Mouse (Mus musculus) stomach, embryonic 14.5 days (tissue): ENCODE measurements around the gene Camk2d. TPM values are rescaled to one million over a fixed set of nuclear protein-coding genes. Genes with fewer than 3 reads are reported as not detected.

Experiments
- ATAC-seq: fragments of 200-750 bp; cut with Nextera tagmentation; 2 replicates; pipeline ENCODE4 v1.8.0; 2017; ENCODE audit warnings: low read depth, moderate TSS enrichment; ENCODE audit not compliant: insufficient number of reproducible peaks, insufficient read depth, low FRiP score
- H3K27ac ChIP-seq: fragments of 300-500 bp; sonication (generic); 2 replicates; pipeline ENCODE4 v1.5.1; 2014; ENCODE audit warnings: mild to moderate bottlenecking, low read length, moderate library complexity, mixed read lengths
- H3K27me3 ChIP-seq: fragments of 300-500 bp; sonication (generic); 2 replicates; pipeline ENCODE4 v1.6.1; 2014; ENCODE audit warnings: low read length, control low read depth, mixed read lengths; ENCODE audit not compliant: control insufficient read depth, insufficient read depth
- H3K36me3 ChIP-seq: fragments of 300-500 bp; sonication (generic); 2 replicates; pipeline ENCODE4 v1.6.1; 2014; ENCODE audit warnings: mild to moderate bottlenecking, control low read depth, low read length, moderate library complexity, mixed read lengths; ENCODE audit not compliant: control insufficient read depth, insufficient read depth
- H3K4me1 ChIP-seq: fragments of 300-500 bp; sonication (generic); 2 replicates; pipeline ENCODE4 v1.6.1; 2014; ENCODE audit warnings: low read length, control low read depth, mixed read lengths; ENCODE audit not compliant: control insufficient read depth, insufficient read depth
- H3K4me2 ChIP-seq: fragments of 300-500 bp; sonication (generic); replicated peaks from 2 replicates; pipeline ENCODE4 v1.6.1; 2014; ENCODE audit warnings: low read depth, low read length, control low read depth
- H3K4me3 ChIP-seq: fragments of 300-500 bp; sonication (generic); 2 replicates; pipeline ENCODE4 v1.5.1; 2014; ENCODE audit warnings: low read depth, low read length, control low read depth
- H3K9ac ChIP-seq: fragments of 300-500 bp; sonication (generic); replicated peaks from 2 replicates; pipeline ENCODE4 v1.6.1; 2014; ENCODE audit warnings: low read depth, mild to moderate bottlenecking, control low read depth, low read length, moderate library complexity, mixed read lengths
- H3K9me3 ChIP-seq: fragments of 300-500 bp; sonication (generic); 2 replicates; pipeline ENCODE4 v1.6.1; 2016; ENCODE audit warnings: low read depth, low read length, control low read depth; ENCODE audit not compliant: control insufficient read depth
- WGBS: fragments of 180-500 bp; shearing (Covaris S2); extraction: QIAGEN DNeasy Blood & Tissue Kit; methylation state at CpG from one replicate; pipeline ENCODE4 v1.1.7; 2014; 5-methylcytosine and 5-hydroxymethylcytosine counted together
- polyA plus RNA-seq: library from polyadenylated mRNA; unstranded; fragments of >200 nt; fragmentation: Nextera tagmentation; extraction: Ambion mirVana; gene quantifications from 2 replicates; pipeline ENCODE4 v1.2.1, GENCODE M21; 2014

Camk2d gene
- polyA plus RNA-seq, 1 experiment from 2014 or later, result 49.0 TPM

- no peaks in the 10 kb centered on the region for H3K36me3 ChIP-seq
- no peak overlapping the region for H3K27ac ChIP-seq
- WGBS, result 76% methylated on average over 2 of the region's 2 CpGs
- ATAC-seq, result no peak
- no peaks in the 10 kb centered on the region for H3K27me3 ChIP-seq
- H3K9me3 ChIP-seq, result no peaks in the 10 kb centered on the region
- no peak overlapping the region for H3K4me3 ChIP-seq
- no peak overlapping the region for H3K4me2 ChIP-seq
- no peaks in the 10 kb centered on the region for H3K4me1 ChIP-seq
- no peak overlapping the region for H3K9ac ChIP-seq
These were observed 64.5 kb downstream of the Camk2d start for GRCm38 (mm10) chr3:126660575-126660974.

GRCm38 (mm10) chr3:126660986-126661385 lies 64.9 kb downstream of the Camk2d start:
- Histone ChIP-seq H3K4me3 (no peak overlapping the region), H3K27ac (no peak overlapping the region), H3K36me3 (no peaks in the 10 kb centered on the region), H3K9ac (no peak overlapping the region), H3K4me1 (no peaks in the 10 kb centered on the region), H3K4me2 (no peak overlapping the region), H3K9me3 (no peaks in the 10 kb centered on the region), H3K27me3 (no peaks in the 10 kb centered on the region)
- ATAC-seq, result no peak
- WGBS, result 70% methylated on average over 6 of the region's 6 CpGs

- Histone ChIP-seq H3K27ac (no peak overlapping the region), H3K4me2 (no peak overlapping the region), H3K27me3 (no peaks in the 10 kb centered on the region), H3K36me3 (no peaks in the 10 kb centered on the region), H3K4me3 (no peak overlapping the region), H3K9ac (no peak overlapping the region), H3K9me3 (no peaks in the 10 kb centered on the region), H3K4me1 (peaks cover 1% of the 10 kb centered on the region; the same call in 1 of the 2 replicates)
- ATAC-seq, result no peak
- WGBS, result 89% methylated on average over 3 of the region's 3 CpGs
These were observed 65.8 kb downstream of the Camk2d start for GRCm38 (mm10) chr3:126661920-126662319.

- Histone ChIP-seq H3K4me2 (no peak overlapping the region), H3K9me3 (no peaks in the 10 kb centered on the region), H3K36me3 (no peaks in the 10 kb centered on the region), H3K4me3 (no peak overlapping the region), H3K27me3 (no peaks in the 10 kb centered on the region), H3K9ac (no peak overlapping the region), H3K27ac (no peak overlapping the region), H3K4me1 (peaks cover 14% of the 10 kb centered on the region)
- ATAC-seq, result no peak
- 60% methylated on average over 5 of the region's 5 CpGs for WGBS
These were observed 67.3 kb downstream of the Camk2d start for GRCm38 (mm10) chr3:126663436-126663835.

- no peak for ATAC-seq
- H3K4me2 ChIP-seq, result no peak overlapping the region
These were observed 69.8 kb downstream of the Camk2d start for GRCm38 (mm10) chr3:126665866-126666265.

GRCm38 (mm10) chr3:126667019-126667418 lies 70.9 kb downstream of the Camk2d start:
- Histone ChIP-seq H3K4me3 (no peak overlapping the region), H3K4me2 (no peak overlapping the region), H3K27me3 (no peaks in the 10 kb centered on the region), H3K4me1 (peaks cover 26% of the 10 kb centered on the region), H3K36me3 (no peaks in the 10 kb centered on the region), H3K9ac (no peak overlapping the region), H3K27ac (peak overlapping the region; percentile 4; the same call in 1 of the 2 replicates), H3K9me3 (no peaks in the 10 kb centered on the region)
- 90% methylated on average over 11 of the region's 11 CpGs for WGBS
- ATAC-seq, result no peak

More at GRCm38 (mm10) chr3:126665866-126666265, 69.8 kb downstream of the Camk2d start:
- H3K27ac ChIP-seq, result no peak overlapping the region
- no peak overlapping the region for H3K4me3 ChIP-seq
- H3K9me3 ChIP-seq, result no peaks in the 10 kb centered on the region
- peaks cover 20% of the 10 kb centered on the region for H3K4me1 ChIP-seq
- 80% methylated on average over 1 of the region's 1 CpGs for WGBS
- H3K27me3 ChIP-seq, result no peaks in the 10 kb centered on the region
- no peaks in the 10 kb centered on the region for H3K36me3 ChIP-seq
- no peak overlapping the region for H3K9ac ChIP-seq

- Histone ChIP-seq H3K36me3 (no peaks in the 10 kb centered on the region), H3K27ac (peak overlapping the region; percentile 4; the same call in 1 of the 2 replicates), H3K9ac (no peak overlapping the region), H3K4me1 (peaks cover 26% of the 10 kb centered on the region), H3K27me3 (no peaks in the 10 kb centered on the region), H3K4me2 (no peak overlapping the region), H3K4me3 (no peak overlapping the region), H3K9me3 (no peaks in the 10 kb centered on the region)
- WGBS, result 39% methylated on average over 7 of the region's 7 CpGs
- peak; percentile 60; the same call in 1 of the 2 replicates for ATAC-seq
These were observed 71.3 kb downstream of the Camk2d start for GRCm38 (mm10) chr3:126667451-126667850.

- Histone ChIP-seq H3K4me2 (no peak overlapping the region), H3K9ac (no peak overlapping the region), H3K36me3 (no peaks in the 10 kb centered on the region), H3K4me1 (peaks cover 26% of the 10 kb centered on the region), H3K4me3 (no peak overlapping the region), H3K27me3 (no peaks in the 10 kb centered on the region), H3K27ac (peak overlapping the region; percentile 4; the same call in 1 of the 2 replicates), H3K9me3 (no peaks in the 10 kb centered on the region)
- WGBS, result 26% methylated on average over 3 of the region's 3 CpGs
- ATAC-seq, result peak; percentile 38; the same call in 1 of the 2 replicates
These were observed 72.0 kb downstream of the Camk2d start for GRCm38 (mm10) chr3:126668123-126668522.

GRCm38 (mm10) chr3:126668692-126669091 lies 72.6 kb downstream of the Camk2d start:
- Histone ChIP-seq H3K27me3 (no peaks in the 10 kb centered on the region), H3K36me3 (no peaks in the 10 kb centered on the region), H3K4me2 (no peak overlapping the region), H3K27ac (peak overlapping the region; percentile 4; the same call in 1 of the 2 replicates), H3K4me3 (no peak overlapping the region), H3K9ac (no peak overlapping the region), H3K4me1 (peaks cover 26% of the 10 kb centered on the region), H3K9me3 (no peaks in the 10 kb centered on the region)
- ATAC-seq, result 0 out of 2 replicates have a peak, but pooled peaks have one; percentile 25
- 35% methylated on average over 10 of the region's 10 CpGs for WGBS
